Mouse (Mus musculus) retina, embryonic 14.5 days (tissue): ENCODE data around the gene Ccnt1.
A peak's percentile ranks its signal among the peaks of the same experiment; 100 is the strongest.

ENCODE experiments used
- DNase-seq: peaks from one replicate; pipeline ENCODE4 v3.0.0-alpha.2; 2015; ENCODE audit warnings: low spot score

Ccnt1 gene

DNA sequence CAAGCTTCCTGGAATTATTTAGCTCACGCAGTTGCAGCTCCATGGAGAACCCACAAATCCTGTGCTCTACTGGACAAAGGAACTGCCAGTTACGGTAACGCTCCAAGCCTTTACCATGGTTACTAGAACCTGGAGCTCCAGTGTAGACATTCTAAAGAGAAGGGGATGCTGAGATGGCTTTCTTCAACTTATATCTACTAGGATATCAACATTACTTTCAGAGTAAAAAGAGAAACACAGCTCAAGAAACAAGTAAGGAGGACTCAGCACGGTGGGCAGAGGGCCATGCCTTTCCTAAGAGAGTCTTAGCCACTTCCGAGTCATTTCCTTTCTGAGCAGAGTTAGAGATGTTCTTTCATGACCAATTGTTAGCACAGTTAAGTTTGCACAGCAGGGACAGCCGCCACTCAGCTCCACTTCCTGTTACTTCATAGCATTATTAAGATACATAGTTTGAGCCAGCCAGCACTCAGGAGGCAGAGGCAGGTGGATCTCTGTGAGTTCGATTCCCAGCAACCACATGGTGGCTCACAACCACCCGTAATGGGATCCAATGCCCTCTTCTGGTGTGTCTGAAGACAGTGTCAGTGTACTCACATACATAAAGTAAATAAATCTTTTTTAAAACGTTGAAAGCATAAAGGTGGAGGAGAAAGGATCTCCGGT is at the start of gene Ccnt1, which contains the start of gene 4930415O20Rik:
Ccnt1 (minus strand) TSS at position 51 of the 666 bp plus-strand sequence.
4930415O20Rik (plus strand) TSS at position 132 of the 666 bp plus-strand sequence.
- no peak for DNase-seq

DNA sequence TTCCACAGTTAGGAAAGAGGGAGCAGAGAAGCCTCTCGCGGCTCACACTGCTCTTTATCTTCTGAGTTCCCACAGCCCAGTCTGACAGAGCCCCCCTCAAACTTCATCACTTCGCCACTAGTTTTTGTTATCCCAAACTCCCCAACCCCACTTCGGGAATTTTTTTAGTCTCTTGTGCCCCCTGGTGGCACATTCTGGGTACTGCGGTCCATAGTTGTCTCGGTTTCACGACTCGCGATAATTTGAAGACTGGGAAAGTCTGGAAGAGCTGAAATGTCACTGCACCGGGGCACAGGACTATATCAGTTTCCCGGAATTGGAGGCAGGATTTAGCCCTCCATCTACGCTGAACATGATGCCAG is 46.4 kb upstream of the Ccnt1 start:
- DNase-seq, result peak; percentile 92

DNA sequence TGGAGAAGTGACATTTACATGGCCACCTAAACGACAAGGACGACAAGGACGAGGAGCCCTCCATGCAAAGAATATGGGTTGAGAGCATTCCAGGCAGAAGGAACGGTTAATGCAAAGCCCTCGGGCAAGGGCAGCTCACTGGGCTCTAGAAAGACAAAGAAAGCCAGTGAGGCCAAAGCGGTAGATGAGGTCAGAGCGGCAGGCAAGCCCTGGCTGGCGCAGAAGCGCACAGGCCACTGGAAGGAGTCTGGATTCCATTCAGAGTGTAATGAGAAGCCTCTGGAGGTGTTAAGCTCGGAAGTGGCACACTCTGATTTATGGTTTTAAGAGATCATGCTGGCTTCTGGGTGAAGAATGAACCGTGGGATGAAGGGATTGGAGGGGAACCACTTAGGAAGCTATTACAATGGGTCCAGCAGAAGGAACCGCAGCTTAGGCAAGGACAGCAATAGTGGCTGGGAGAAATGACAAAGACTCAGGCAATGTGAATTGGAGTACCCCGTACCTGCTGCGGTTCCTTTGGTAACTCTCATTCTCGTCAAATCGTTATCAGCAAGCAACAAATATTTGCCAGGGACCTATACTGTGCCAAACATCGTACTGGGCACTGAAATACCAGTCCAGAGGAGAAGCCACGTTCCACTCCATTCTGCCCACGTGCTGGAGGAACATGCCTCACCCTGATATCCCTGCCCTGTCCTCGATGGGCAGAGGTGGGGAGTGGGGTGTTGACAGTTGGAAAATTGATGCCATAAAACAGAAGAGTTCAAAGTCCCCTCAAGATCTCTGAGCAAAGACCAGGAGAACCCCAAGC is 45.8 kb upstream of the Ccnt1 start:
- DNase-seq, result no peak

DNA sequence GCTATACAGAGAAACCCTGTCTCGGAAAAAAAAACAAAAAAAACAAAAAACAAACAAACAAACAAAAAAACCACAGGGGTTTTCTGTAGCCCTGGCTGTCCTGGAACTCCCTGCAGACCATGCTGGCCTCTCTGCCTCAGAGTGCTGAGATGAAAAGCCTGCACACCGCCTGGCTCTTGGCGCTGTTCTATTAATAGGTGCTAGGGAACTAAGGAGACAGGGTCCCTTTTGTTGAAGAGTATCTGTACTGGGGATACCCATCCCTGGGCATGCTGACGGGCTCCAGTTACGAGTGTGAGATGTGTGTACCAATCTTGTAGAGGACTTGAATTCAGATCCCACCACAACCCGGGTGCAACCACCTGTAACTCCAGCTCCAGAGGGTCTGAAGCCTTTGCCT is 45.0 kb upstream of the Ccnt1 start:
- no peak for DNase-seq

DNA sequence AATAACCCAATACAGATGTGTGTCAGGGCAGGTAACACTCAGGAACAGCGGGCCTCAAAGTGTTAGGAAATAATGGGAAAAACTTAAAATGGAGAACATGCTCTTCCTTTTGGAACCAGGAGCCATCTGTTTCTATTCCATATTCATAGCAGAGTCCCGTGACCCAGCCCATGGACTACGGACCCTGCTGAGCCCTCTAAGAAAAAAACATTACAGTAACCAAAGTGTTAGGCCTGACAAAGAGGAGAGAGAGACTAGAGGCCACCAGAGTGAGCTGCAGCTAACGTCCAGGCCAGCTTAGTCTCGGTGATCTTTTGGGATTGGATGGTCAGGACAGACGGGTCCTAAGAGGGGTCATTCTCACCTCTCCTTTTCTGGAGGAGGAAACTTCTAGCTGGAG is 44.2 kb upstream of the Ccnt1 start:
- DNase-seq, result no peak

DNA sequence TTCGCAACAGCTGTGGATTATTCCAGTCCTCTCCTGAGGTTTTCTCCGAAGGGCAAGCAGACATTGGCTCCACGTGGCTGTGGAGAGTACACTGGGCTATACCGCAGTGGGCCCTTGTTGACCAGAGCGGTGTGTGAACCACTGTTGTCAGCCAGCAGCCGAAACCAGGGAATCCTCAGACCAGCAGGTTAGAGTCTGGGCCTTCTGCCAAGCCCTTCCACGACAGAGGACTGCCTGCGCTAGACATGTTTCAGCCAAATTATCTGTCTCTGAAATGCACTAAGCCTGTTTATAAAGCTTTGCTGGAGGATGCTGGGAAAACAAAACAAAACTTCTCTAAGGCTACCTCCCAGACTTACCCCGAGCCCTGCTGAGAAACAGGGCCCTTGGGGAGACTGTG is 43.8 kb upstream of the Ccnt1 start:
- DNase-seq, result no peak

DNA sequence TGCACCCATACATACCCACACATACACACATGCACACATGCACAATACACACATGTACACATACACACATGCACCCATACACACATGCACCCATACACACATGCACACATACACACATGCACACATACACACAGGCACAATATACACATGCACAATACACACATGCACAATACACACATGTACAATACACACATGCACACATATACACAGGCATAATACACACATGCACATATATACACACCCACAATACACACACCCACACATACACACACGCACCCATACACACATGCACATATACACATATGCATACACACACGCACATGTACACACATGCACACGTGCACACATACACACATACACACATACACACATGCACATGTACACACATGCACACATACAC is 41.5 kb upstream of the Ccnt1 start:
- DNase-seq, result no peak

DNA sequence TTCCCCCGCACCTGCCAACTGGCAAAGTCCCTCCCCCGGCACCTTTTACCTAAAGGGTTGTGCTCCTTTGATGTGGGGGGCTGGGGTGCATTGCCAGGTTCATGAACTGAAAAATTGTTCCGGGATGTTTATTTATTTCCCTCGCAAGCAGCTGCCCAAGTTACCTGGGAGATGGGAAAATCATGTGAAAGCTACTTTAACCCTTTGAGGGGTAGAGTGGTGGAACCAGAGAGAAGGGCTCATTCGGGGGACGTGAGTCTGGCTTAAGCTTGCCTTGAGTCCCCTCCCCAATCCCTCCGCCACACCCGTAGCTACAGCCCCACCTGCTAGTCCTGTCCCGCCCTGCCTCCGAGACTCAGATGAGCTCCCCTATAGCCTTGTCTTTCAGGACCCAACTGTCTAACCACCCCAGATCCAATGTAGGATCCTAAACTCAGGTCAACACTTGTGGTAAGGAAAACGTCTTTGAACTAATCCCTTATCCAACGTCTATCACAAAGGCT is 39.5 kb upstream of the Ccnt1 start:
- peak; percentile 37 for DNase-seq

DNA sequence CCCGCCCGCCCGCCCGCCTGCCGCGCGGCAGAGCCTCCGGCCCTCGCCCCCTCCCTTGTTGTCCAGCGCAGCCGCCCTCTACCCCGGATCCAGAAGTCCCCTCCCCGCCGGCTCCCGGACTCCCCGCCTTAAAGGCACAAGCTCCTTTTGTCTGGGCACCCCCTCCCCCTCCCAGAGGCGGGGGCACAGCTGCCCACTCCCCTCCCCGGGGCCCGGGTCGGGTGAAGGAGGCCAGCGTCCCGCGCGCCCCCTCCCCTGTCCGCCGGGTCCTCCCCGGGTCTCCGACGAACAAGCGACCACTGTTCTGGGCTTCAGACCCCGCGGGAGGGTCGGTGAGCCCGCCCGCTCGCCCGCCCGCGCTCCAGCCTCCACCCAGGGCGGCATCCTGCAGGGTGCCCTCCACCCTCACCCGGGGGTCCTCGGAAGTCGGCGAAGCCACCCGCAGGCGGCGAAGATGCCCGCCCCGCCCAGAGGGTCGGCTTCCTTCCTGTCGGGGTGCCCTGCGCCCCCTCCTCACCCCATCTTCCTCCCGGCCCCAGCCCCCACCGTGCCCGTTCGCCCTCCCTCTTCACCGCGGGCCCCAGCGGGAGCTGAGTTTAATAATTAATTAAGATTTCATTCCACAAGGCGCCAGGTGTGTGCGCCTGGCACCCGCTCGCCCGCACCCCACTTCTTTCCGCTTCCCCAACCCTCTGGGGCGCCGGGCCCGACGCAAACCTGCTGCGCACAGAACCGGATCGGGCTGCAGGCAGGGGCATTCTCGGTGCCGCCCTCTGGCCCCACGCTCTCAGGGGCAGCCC is 38.8 kb upstream of the Ccnt1 start, which contains the start of gene Adcy6:
Adcy6 (minus strand) TSS at position 746 of the 800 bp plus-strand sequence.
- peak; percentile 82 for DNase-seq

DNA sequence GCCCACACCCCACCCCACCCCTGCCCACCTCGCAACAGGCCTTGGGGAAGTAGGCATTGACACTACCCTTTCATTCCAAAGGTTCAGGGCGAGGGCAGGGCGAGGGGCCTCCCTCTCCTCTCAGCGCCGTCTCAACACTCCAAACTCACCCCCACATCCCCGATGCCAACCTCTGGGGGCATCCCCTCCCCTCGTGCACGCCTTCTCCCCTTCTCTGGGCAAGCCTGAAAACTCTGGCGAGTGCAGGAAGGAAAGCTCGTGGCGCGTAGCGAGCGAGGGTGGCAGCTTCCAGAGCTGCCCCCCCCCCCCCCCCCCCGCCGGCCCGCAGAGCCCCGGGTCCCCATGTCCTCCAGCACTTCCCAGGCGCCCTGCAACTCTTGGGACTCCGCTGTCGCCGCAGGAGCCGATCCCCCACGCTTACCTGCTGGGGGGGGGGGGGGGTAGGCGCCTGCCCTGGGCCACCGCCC is 38.1 kb upstream of the Ccnt1 start:
- DNase-seq, result peak; percentile 43

DNA sequence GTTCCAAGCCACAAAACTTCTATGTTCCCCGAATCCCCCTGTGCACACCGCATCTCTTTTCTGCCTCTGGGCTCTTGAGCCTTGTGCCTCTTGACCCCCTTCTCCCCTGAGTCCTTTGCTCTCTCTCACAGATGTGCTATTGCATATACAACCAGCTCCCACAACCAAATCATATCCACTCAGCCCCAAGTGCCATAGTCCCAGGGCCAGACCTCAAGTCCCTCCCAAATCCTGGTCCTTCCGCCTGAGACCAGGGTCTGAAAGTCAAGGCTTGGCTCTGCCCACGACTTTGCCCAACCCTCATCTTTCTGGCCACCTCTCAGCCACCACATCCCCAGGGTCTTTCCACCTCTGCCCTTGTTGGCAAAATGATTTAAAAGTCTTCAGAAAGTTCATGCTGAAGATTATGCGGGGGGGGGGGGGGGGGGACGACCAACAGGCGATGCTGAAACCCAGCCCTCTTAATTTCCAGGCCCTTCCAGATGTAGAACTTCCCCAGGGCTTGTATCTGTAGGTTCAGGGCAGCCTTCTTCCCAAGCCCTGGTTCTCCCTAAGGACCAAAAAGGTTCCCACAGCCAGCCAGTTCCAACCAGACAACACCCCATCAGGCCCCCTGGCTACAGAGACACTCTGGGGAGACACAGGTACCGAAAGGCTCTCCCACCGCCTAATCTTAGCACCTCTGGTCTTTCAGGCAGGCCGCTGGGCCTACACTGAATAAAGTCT is 37.5 kb upstream of the Ccnt1 start:
- DNase-seq, result peak; percentile 17

DNA sequence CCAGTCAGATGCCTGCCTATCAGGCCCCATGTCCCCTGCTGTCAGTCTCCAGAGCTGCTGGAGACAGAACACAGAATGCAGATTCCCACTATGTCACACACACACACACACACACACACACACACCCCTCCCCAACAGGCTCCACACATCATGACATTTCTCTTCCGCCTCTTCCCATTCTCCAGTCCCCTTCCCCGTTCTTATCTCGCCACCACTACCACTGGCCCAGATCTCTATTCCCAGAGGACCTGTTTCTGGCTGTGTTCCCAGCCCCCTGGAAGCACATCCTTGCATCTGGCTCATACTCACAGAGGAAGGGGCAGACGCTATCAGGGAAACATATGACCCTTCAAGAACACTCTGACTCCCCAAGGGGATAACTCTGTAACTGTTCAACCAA is 36.8 kb upstream of the Ccnt1 start:
- no peak for DNase-seq

DNA sequence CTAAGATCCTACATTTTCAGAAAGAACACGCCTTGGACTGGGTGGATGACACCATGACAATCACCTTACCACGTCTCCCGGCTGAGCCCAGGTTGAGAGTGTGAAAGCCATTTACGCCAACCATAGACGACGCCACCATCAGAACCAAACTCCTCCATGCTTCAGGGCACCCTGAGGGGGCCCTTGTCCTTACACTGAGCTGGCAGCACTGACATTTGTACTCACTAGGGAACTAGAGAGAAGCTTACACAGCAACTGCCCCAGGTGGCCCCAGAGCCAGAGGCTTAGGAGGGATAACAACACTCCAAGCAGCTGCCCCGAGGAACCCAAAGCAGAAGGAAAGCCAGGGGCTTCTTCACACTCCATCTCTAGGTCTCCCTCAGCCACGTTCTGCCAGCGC is 36.0 kb upstream of the Ccnt1 start:
- no peak for DNase-seq

DNA sequence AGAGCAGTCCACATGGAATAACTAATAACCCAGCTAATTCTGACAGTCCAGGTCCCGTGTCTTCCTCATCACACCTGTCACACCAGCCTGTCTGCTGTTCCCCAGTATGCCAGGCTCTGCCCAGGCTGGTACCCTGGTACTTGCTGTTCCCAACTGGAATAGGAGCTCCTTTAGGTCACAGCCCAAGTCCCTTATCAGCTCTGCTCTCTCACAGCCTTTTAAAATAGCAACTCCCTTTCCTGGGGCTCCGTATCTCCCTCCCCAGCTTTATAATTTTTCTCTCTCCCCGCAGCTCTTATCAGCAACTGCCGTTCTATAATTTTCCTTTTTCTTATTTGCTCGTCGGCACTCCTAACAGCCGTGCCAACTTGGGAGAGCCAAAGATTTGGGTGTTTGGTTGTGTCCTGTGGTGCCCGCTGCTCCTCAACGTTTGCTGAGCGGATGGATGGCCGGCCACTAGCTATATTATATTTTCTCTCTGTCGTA is 35.4 kb upstream of the Ccnt1 start:
- no peak for DNase-seq

DNA sequence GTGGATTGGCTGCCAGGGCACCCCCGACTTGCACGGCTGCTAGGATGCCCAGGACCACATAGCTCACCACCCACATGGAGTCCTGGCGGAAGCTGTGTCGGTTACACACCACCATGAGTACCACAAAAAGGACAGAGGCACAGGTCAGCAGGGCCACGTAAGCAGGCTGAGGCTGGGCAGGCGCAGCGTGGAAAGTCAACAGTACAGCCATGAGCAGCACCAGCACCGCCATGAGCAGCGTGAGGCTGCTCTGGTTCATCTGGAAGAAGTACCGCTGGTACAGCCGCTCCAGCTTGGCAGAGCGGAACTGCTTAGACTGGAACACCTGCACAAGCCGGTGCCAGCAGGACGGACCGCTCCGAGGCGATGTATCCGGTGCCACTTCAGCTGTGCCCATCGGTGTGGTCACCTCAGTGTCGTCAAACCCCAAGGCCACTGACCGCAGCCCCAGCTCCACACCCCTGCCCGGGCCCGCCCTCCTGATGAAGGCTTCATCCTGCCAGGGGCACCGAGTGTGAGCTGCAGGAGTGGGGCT is 33.4 kb upstream of the Ccnt1 start:
- no peak for DNase-seq

DNA sequence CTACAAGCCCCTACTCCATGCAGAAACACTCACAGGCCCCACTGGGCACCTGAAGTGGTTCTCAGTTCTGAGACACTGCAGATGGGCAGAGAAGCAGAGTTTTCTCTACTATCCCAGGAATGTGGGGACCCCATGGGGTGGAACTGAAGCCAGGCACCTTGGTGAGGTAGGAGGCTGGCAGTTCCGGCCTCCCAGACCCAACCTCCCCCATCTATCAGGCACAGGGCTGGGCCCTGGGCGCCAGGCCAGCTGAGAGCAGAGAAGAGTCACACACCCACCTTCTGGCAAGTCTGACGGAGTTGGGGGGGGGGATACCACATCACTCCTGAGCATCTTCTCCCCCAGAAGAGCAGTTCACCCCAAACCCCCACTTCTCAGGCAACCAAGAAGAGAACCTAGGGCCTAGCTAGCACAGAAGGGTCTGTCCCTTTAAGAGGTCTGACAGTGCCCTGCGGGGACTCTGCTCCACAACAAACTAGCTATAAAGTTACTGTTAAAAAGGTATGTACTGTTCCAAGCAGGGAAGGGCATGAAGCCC is 32.3 kb upstream of the Ccnt1 start:
- no peak for DNase-seq

DNA sequence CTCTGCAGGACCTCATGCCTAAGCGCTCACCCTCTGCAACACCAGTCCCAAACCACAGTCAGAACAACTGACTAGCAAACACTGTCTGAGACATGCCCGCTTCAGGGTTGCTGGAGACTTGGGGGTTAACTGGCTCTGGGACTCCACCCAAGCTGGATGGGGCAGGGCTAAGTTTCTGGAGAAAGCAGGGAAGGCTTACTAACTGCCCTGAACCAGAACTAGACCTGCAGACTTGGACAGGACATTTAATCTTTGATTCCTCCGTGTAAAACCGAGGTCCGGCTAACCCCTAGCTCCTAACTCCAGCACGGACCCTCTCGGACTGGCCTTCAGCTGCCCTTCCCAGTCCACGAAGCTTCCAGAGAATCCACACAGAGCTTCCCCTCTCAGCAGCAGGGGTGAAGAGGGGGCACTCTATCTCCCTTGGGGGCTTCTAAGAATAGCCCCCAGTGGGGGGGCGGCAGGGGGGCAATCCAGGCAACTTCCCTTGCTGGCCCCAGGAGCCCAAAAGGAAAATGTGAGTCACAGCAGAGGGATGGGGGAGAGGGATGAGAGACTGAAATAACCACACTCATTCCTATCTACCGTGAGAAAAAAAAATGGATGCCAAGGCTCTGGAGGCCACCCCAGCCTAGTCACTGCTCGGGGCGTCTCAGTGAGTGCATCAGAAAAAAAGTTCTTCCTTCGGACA is 31.6 kb upstream of the Ccnt1 start:
- DNase-seq, result no peak

DNA sequence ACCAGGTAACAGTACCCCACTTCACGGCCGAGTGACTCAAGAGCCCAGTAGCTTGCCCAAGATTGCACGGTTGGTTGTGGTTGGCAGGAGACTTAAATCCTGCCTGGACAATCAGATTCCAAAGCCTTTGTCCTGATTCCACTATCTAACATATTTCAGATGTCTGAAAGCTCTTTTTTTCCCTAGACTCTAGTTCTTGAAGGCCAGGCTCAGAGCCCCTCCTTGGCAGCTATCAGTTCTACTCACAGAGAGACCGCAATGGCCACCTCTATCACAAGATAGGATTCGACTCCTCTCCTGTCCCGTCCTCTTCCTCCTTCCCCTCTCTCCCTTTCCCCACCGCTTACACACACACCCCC is 31.1 kb upstream of the Ccnt1 start:
- DNase-seq, result no peak

DNA sequence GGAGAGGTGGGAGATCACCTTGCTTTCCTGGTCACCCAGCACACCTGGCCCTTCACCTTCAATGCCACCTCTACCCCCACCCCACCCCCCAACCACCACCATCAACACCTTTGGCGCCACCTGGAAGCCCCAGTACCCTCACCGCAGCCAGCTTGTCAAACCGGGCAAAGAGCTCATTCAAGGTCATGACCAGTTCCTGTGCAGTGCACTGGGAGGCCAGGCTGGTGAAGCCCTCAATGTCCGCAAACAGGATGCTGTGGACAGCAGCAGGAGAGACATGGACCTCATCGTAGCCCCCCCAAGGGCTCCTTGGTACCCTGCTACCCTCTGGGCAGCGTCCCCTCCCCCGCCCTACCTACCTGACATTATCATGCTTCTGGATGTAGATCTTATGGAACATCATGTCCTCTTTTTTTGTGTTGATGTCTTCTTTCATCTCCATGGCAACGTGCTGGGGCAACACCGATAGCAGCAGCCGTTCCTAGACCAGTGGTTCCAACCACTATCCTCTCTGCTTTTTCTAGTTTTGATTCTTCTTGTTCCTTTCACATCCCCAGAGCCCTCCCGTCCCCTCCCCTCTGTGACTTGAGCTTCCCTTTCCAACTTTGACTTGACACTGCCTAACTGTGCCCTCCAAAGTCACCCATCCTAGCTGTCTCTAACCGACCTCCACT is 29.4 kb upstream of the Ccnt1 start:
- DNase-seq, result no peak

DNA sequence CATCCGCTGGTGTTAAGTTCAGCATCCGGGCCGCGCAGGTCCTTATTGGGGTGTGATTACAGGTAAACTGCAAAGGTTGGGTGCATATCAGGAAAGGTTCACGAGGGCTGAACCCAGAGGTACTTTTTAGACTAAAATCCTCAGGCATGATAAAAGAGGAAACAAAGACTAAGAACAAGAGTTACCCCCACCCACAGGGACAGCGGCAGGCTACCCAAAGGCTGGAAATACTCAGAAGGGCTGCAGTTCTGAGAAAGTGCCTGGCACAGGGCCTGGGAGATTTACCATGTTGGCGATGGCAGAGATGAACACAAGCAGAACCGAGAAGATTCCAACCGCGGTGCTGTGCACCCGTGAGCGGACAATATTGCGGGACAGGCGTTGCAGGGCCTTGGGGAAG is 25.9 kb upstream of the Ccnt1 start:
- DNase-seq, result no peak
